Comparison of ENCODE assay signal across 8 mouse cellular contexts in genomic region chr3:95687524-95688421, GRCm38 (mm10). TPM values are rescaled to one million over a fixed set of nuclear protein-coding genes. Genes with fewer than 3 reads are reported as not detected.
DNase-seq lines count a peak whose midpoint lies in the region; ATAC-seq and TF ChIP-seq lines count a peak whose summit lies in the region.

Gene Adamtsl4 (minus strand): TSS chr3:95687917.

- peak; percentile 72 for ATAC-seq in embryonic facial prominence, embryonic 12.5 days (ENCODE audit: insufficient number of reproducible peaks, insufficient read depth, low FRiP score, low TSS enrichment)
- peak; percentile 70 for ATAC-seq in kidney, embryonic 14.5 days (ENCODE audit: low FRiP score, low TSS enrichment)
- peak; percentile 81 for ATAC-seq in lung, embryonic 16.5 days (ENCODE audit: low read depth)

- H3K36me3 ChIP-seq in ES-Bruce4 (ENCODE audit: control insufficient read depth, insufficient read depth, low read length, poor library complexity, severe bottlenecking): no peaks in the 10 kb centered on the region
- no peaks in the 10 kb centered on the region for H3K36me3 ChIP-seq in embryonic facial prominence, embryonic 12.5 days
- no peaks in the 10 kb centered on the region for H3K36me3 ChIP-seq in kidney, embryonic 14.5 days (ENCODE audit: control insufficient read depth, insufficient read depth, low read length)
- H3K36me3 ChIP-seq in lung, embryonic 16.5 days (ENCODE audit: control insufficient read depth, insufficient read depth, low read length): no peaks in the 10 kb centered on the region

- no peak for TF ChIP-seq POLR2A in ES-Bruce4 (IDR thresholded peaks at IDR 0.05; ENCODE audit: insufficient read depth, low read length)
- TF ChIP-seq POLR2A in olfactory bulb, adult 2 months (IDR thresholded peaks at IDR 0.05; ENCODE audit: insufficient read depth, low read depth, low read length): no peak

- WGBS in embryonic facial prominence, embryonic 12.5 days: 5% methylated on average over 50 of the region's 50 CpGs
- 2% methylated on average over 48 of the region's 50 CpGs for WGBS in kidney, embryonic 14.5 days
- WGBS in lung, embryonic 16.5 days: 3% methylated on average over 46 of the region's 50 CpGs
- 5% methylated on average over 50 of the region's 50 CpGs for WGBS in olfactory bulb, adult 2 months

- no peak for TF ChIP-seq EP300 in ES-Bruce4 (IDR thresholded peaks at IDR 0.05; ENCODE audit: insufficient read depth, low read depth, low read length)

- H3K27ac ChIP-seq in ES-Bruce4 (ENCODE audit: insufficient read depth, low read length): no peak within 1 kb of the TSS
- H3K27ac ChIP-seq in embryonic facial prominence, embryonic 12.5 days: peak within 1 kb of the TSS; percentile 66
- H3K27ac ChIP-seq in kidney, embryonic 14.5 days (ENCODE audit: low read depth, low read length): peak within 1 kb of the TSS; percentile 69
- H3K27ac ChIP-seq in lung, embryonic 16.5 days (ENCODE audit: low read length): peak within 1 kb of the TSS; percentile 90
- H3K27ac ChIP-seq in olfactory bulb, adult 2 months (ENCODE audit: insufficient read depth, low read depth, low read length): no peak within 1 kb of the TSS

- peak within 1 kb of the TSS; percentile 56 for H3K4me3 ChIP-seq in ES-Bruce4 (ENCODE audit: low read depth, low read length)
- H3K4me3 ChIP-seq in embryonic facial prominence, embryonic 12.5 days: peak within 1 kb of the TSS; percentile 42
- H3K4me3 ChIP-seq in kidney, embryonic 14.5 days (ENCODE audit: low read length): peak within 1 kb of the TSS; percentile 47
- peak within 1 kb of the TSS; percentile 50 for H3K4me3 ChIP-seq in lung, embryonic 16.5 days (ENCODE audit: low read length)
- peak within 1 kb of the TSS; percentile 42 for H3K4me3 ChIP-seq in olfactory bulb, adult 2 months (ENCODE audit: insufficient read depth, low read depth, low read length)

- peak within 1 kb of the TSS; percentile 62 for H3K9ac ChIP-seq in ES-Bruce4 (ENCODE audit: low read depth, poor library complexity, severe bottlenecking)
- peak within 1 kb of the TSS; percentile 39; the same call in 1 of the 2 replicates for H3K9ac ChIP-seq in embryonic facial prominence, embryonic 12.5 days
- peak within 1 kb of the TSS; percentile 58 for H3K9ac ChIP-seq in kidney, embryonic 14.5 days (ENCODE audit: low read depth, low read length)
- H3K9ac ChIP-seq in lung, embryonic 16.5 days (ENCODE audit: low read length): peak within 1 kb of the TSS; percentile 75

- H3K9me3 ChIP-seq in ES-Bruce4 (replicated peaks; ENCODE audit: control insufficient read depth, insufficient read depth, low read length, poor library complexity, severe bottlenecking): no peaks in the 10 kb centered on the region
- H3K9me3 ChIP-seq in embryonic facial prominence, embryonic 12.5 days: no peaks in the 10 kb centered on the region
- H3K9me3 ChIP-seq in kidney, embryonic 14.5 days (ENCODE audit: control insufficient read depth, low read length): no peaks in the 10 kb centered on the region
- no peaks in the 10 kb centered on the region for H3K9me3 ChIP-seq in lung, embryonic 16.5 days (ENCODE audit: control insufficient read depth, low read length)

- peak; percentile 80 to 81 for DNase-seq in adrenal gland, adult 18-20 months (ENCODE audit: low spot score in 2 of 2)
- peak; percentile 79 for DNase-seq in heart, adult 8-10 months (ENCODE audit: low spot score)
- DNase-seq in yolk sac, embryonic 10.5 days (ENCODE audit: low spot score): no peak

- no peak for TF ChIP-seq CTCF in ES-Bruce4 (IDR thresholded peaks at IDR 0.05; ENCODE audit: low read depth, low read length)
- TF ChIP-seq CTCF in olfactory bulb, adult 2 months (IDR thresholded peaks at IDR 0.05; ENCODE audit: insufficient read depth, low read depth, low read length): no peak

- H3K27me3 ChIP-seq in ES-Bruce4 (ENCODE audit: control insufficient read depth, insufficient read depth, low read length, poor library complexity, severe bottlenecking): no peaks in the 10 kb centered on the region
- H3K27me3 ChIP-seq in embryonic facial prominence, embryonic 12.5 days: no peaks in the 10 kb centered on the region
- H3K27me3 ChIP-seq in kidney, embryonic 14.5 days (ENCODE audit: control insufficient read depth, insufficient read depth, low read length): no peaks in the 10 kb centered on the region
- no peaks in the 10 kb centered on the region for H3K27me3 ChIP-seq in lung, embryonic 16.5 days (ENCODE audit: control insufficient read depth, insufficient read depth, low read depth, low read length)

- H3K4me1 ChIP-seq in ES-Bruce4 (ENCODE audit: control insufficient read depth, insufficient read depth, low read length): peaks cover 10% of the 10 kb centered on the region
- peaks cover 39% of the 10 kb centered on the region for H3K4me1 ChIP-seq in embryonic facial prominence, embryonic 12.5 days
- H3K4me1 ChIP-seq in kidney, embryonic 14.5 days (ENCODE audit: control insufficient read depth, insufficient read depth, low read length): peaks cover 50% of the 10 kb centered on the region
- H3K4me1 ChIP-seq in lung, embryonic 16.5 days (replicated peaks; ENCODE audit: control insufficient read depth, insufficient read depth, low read length): peaks cover 35% of the 10 kb centered on the region
- H3K4me1 ChIP-seq in olfactory bulb, adult 2 months (ENCODE audit: control insufficient read depth, insufficient read depth, low read length): peaks cover 14% of the 10 kb centered on the region

- peak within 1 kb of the TSS; percentile 92 for H3K4me2 ChIP-seq in embryonic facial prominence, embryonic 12.5 days (replicated peaks)
- H3K4me2 ChIP-seq in kidney, embryonic 14.5 days (replicated peaks; ENCODE audit: low read depth, low read length): peak within 1 kb of the TSS; percentile 91
- H3K4me2 ChIP-seq in lung, embryonic 16.5 days (ENCODE audit: low read depth, low read length): peak within 1 kb of the TSS; percentile 90

RNA-seq across cellular contexts. Expression of gene Adamtsl4, which starts in this region (rescaled TPM):
- polyA plus RNA-seq in ES-Bruce4 (2011; ENCODE audit: insufficient read depth, insufficient read length, low read depth, missing spikeins): 6.9 and 10.1 TPM in 2 replicates
- total RNA-seq in adrenal gland, adult 18-20 months (2021): 10 to 100 TPM in 1 of 2 experiments, 1 to 10 TPM in 1; 8.6 to 10.1 TPM
- polyA plus RNA-seq in embryonic facial prominence, embryonic 12.5 days (2016; fragmentation: Nextera tagmentation; extraction: Ambion mirVana): 1.5 and 1.6 TPM in 2 replicates
- total RNA-seq in heart, adult 8-10 months (2022): 10 to 100 TPM; 35.5 to 60.3 (median 45.4) TPM
- 2.0 and 3.7 TPM in 2 replicates for polyA plus RNA-seq in kidney, embryonic 14.5 days (2014; fragmentation: Nextera tagmentation; extraction: Ambion mirVana)
- polyA plus RNA-seq in lung, embryonic 16.5 days (2015; fragmentation: Nextera tagmentation; extraction: Ambion mirVana): 4.4 and 5.5 TPM in 2 replicates
- not detected in 2 replicates for polyA plus RNA-seq in olfactory bulb, adult 2 months (2012; ENCODE audit: insufficient read depth, insufficient read length, low replicate concordance, missing spikeins)

Comparison
In these comparisons a context has a peak if more than half of its experiments do, and no peak if none do; other contexts are left out.
1. H3K27ac ChIP-seq: peak in embryonic facial prominence, embryonic 12.5 days (single experiment), kidney, embryonic 14.5 days (single experiment) and lung, embryonic 16.5 days (single experiment); none in ES-Bruce4 (single experiment) and olfactory bulb, adult 2 months (single experiment).
2. Peak in every context shown above with its lines, with median percentiles within 50 percentile points of each other: H3K4me3 ChIP-seq, H3K9ac ChIP-seq, ATAC-seq and H3K4me2 ChIP-seq.